Mouse (Mus musculus): ENCODE results near the gene Fermt2.

Gene Fermt2

DNA sequence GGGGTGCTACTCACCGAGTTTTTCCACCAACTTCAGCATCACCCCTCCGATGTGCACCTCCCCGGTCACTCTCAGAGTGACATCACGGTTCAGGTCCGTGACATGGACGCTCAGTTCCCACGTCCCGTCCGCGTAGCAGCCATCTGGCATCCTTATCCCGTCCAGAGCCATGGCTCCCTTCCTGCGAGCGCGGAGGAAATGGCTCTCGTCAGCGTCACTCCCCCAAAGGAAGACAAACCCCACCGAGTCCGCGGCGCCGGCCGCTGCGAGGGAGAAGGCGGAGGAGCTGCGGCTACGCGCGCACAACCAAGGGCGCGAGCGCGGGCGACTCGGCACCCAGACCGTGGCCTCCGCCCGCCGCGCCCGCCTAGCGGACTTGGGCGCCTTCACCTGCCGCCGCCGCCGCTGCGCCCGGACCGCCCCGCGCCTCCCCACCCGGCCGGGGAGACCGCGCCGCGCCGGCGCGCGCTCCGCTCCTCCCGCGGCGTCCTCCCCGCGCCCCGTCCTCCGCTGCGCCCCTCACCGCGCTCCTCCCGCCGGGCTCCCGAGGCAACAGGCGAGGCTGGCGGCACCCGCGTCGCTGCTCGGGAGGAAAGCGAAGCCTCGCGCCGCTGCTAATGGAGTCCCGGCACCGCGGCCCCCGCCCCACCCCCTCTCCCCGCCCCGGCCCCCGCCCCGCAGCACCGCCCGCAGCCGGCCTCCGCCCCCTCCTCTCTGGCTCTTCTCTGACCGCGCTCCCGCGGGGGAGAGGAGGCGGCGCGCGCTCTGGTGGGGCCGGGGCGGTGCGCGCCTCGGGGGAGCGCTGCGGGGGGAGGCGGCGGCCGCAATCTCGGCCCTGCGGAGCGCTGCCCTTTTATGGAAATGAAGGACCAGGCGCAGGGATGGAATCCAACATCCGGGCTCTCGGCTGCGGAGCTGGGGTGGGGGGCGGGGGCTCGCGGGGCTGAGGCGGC, at the start of gene Fermt2:
TSS of gene Fermt2 (minus strand) at position 708 of the 953 bp plus-strand sequence.
- in situ Hi-C loops (cut with MboI; ENCODE audit: unreplicated experiment in 2 of 2) = no loop called here

DNA sequence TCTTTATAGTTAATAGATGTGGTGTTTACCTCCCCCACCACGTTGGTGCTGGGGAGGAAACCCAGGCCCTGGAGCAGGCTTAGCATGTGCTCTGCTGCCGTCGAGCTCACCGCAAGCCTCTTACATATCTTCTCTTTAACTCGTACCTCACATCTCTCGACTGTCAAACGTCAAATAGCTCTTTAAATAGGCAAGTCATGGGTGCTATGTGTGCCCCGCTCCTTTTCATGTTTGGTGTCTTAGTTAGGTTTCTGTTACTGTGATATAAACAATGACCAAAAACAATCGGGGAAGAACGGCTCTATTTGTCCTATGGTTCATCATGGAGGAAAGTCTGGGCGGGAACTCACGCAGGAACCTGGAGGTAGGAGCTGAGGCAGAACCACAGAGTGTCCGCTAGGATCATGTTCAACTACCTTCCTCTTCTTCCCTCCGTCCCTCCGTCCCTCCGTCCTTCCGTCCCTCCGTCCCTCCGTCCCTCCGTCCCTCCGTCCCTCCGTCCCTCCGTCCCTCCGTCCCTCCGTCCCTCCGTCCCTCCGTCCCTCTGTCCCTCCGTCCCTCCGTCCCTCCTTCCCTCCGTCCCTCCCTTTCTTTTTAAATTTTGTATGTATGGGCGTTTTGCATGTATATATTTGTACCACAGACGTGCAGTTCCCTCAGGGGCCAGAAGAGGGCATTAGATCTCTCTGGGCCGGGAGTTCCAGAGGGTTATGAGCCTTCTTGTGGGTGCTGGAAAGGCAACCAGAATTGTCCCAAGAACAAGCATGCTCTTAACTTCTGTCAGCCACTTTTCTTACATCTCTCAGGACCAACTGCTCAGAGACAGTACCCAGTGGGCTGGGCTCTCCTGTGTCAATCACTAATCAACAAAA, 36.4 kb upstream of the Fermt2 start:
- in situ Hi-C loops (cut with MboI; ENCODE audit: unreplicated experiment in 2 of 2) = loop anchor here (5.0 to 10.0 kb wide), 4 partner anchors 126 to 1156 kb away; no protein-coding TSS in a partner anchor

DNA sequence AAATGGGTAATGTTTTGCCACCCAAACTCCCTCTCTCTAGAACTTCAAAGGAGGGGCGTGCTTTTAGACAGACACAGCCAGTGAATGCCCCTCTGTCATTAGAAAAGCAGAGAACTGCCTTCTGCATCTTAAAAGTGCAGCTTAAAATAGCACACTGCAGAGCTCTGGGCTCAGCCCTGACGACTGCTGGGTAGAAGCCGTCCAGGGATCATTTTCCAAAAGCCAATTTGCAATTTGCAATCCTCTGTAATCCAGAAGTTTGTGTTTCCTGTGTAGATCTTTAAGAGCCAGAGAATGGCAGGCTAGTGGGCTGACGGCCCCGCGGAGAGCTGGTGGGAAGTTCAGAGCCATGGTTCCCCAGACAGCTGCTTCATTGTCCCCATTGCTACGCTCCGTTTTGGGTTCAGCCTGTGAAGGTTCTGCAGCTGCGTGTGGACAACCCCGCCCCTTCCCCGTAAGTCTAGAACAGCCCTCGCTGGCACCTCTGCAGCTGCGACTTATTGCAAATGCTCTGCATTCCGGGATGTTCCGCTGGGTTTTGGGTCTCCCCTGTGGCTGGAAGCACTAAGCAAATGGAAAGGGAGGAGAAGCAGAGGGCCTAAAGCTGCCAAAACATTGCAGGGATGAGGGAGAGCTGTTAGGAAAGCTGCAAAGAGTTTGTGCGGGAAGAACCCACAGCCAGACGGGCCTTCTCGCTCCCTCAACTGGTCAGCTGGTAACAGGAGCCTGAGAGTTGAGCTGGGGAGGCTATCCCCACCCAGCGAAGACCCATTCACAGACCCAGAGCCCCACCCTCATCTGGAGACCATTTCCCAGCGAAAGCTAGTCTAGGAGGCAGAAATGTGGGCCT, 35.5 kb upstream of the Fermt2 start:
- in situ Hi-C loops (cut with MboI; ENCODE audit: unreplicated experiment in 2 of 2) = loop anchor here (5.0 to 10.0 kb wide), 4 partner anchors 127 to 1157 kb away; no protein-coding TSS in a partner anchor

DNA sequence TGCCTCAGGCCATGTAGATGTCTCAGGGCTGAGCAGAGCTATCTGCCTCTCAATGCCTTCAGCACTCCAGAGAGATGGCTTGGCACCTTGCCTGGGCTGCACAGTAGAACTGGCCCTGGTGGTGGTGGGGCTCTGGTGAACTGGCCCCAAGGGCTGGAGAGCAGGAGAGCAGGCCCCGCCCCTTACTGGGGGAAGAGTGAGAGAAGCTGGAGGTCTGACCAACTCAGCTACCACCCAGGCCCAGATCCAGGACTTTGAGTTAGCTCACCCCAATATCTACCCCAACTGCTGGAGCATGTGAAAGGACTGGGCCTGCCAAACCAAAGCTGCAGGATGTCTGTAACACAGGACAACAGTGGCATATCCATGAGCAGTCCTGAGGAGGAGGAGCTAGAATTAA, 33.7 kb upstream of the Fermt2 start:
- in situ Hi-C loops (cut with MboI; ENCODE audit: unreplicated experiment in 2 of 2) = loop anchor here (5.0 to 10.0 kb wide), 3 partner anchors 129 to 1159 kb away; no protein-coding TSS in a partner anchor

DNA sequence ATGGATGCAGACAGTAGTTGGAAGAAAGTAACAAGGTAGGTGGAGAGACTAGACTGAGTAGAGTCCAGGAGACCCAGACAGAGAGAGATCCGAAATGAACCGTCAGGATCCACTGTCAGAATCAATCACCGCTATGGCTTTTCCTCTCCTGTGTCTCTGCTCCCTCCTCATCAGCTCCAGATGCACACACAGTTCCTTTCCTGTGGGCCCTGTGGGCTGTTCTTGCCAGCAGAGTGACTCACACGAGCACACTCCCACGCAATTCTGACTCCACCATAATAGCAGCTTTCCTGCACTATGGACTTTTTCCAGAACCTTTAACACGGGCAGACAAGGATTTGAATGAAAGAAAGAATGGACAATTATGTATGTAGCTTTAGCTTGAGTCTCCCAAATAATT, 31.8 kb upstream of the Fermt2 start:
- in situ Hi-C loops (cut with MboI; ENCODE audit: unreplicated experiment in 2 of 2) = loop anchor here (5.0 to 10.0 kb wide), 3 partner anchors 131 to 1161 kb away; no protein-coding TSS in a partner anchor

DNA sequence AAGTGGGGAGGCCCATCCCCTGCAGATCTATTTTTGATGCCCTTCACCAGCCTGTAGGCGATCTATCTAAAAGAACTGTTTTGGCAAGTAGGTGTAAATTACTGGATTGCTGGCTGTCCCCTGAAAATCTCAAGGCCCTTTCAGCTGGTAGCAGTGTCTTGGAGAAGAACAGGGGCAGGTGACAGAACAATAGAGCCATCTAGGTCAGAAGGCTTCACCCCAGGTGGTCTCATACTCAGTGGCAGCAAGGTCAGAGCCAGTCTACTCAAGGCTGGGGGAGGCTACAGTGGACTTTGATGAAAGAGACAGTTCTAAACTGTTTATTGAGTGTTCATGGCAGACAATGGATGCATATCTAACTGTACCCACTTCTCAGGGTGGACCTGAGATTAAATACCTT, 29.1 kb upstream of the Fermt2 start:
- in situ Hi-C loops (cut with MboI; ENCODE audit: unreplicated experiment in 2 of 2) = no loop called here

DNA sequence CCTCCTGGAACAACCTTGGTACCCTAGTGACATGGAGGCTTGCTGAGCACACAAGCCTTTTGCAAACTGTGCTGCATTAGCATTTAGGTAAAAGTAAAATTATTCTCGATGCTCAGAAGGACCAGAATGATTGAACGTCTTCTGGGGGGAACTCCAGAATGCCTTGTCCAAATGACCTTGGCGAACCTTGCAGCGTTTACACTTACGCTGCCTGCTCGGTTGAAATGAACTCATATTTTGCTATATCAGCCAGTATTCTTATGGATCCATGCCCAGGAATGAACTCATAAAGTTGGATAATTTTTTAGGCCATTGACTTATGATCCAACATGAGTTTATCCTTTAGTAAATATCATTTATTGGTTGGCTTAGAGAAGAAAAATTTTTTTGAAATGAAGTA, 24.4 kb upstream of the Fermt2 start:
- in situ Hi-C loops (cut with MboI; ENCODE audit: unreplicated experiment in 2 of 2) = no loop called here

DNA sequence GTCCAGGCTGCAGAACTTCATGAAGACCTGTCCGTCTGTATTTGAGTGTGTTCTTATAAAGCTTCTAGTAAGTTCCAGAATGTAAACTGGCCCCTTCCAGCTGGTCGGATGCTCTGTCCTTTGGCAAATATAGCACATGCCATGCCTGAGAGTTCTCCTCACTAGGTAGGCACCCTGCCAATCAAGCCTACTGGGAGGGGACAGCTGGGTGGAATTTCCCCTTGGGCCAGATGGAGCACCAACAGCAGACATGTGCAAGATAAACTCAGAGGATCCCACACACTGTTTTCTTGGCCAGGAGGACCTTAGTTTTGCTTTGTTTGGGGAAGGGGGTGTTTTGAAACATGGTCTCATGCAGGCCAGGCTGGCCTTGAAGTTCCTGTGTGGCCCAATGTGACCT, 23.9 kb upstream of the Fermt2 start:
- in situ Hi-C loops (cut with MboI; ENCODE audit: unreplicated experiment in 2 of 2) = no loop called here

DNA sequence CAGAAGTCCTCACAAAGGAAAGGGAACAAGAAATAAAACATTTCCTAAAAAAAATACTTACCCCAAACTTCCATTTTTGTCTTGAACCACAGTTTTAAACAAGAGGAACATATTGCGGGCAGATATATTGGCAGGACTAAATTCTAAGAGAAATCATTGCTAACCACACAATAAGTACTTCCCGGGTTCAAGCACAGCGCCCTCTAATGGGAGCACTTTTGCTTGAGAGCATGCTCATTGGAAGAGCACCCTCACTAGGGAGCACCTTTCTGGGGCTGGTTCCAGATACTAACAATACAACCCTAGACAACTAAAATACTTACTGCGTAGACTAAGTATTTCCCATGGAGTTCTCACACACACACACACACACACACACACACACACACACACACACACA, 22.5 kb upstream of the Fermt2 start:
- in situ Hi-C loops (cut with MboI; ENCODE audit: unreplicated experiment in 2 of 2) = no loop called here

DNA sequence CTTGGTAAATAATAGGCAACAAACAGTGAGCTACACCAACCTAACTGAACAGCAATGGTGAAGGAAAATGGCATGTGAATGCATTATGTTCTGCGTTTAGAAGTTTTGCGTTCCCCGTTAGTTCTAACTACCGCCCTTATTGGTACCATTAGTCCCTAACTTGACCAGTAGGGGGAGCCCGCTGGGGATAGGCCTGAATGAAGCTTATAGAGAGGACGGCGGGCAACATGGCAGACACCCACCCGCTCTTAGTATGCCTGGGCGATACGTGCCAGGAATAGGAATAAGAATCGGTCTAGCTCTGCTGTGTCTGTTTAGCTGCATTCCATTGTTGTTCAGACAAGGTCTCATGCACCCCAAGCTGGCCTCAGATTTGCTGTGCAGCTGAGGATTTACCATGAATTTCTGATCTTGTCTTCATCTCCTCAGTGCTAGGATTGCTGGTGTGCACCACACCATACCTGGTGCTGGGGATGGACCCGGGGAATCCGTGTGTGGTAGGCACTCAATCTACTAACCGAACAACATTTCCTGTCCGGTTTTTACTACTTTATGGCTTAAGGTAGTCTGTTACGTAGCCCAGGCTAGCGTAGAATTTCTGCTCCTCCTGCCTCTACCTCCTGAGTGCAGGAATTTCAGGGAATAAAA, 21.3 kb upstream of the Fermt2 start:
- in situ Hi-C loops (cut with MboI; ENCODE audit: unreplicated experiment in 2 of 2) = no loop called here

DNA sequence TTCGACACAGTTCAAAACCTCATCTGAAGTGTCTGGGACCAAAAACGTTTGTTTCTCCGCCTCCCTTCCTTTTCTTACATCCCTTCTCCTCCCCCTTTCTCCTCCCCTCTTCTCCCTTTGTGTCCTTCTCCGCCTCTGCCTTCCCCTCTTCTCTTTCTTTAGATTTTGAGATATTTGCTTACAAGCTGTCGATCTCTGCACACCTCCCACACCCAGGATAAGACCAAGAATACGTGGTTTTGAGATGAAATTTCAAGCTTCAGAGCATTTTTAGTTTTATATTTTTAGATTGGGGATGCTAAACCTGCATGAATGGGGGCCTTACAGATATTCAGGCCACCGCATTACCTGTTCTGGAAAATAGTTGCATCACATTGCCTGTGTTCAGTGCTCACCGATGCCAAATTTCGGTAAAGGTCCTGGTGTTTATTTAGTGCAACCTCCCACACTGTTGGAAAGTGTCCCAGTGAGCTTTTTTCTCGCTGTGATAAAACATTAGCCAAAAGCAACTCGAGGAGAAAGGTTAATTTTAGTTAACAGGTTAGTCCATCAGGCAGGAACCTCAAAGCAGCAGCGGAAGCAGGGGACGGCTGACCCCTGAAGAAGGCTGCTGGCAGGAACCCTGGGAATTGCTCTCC, 20.2 kb upstream of the Fermt2 start:
- in situ Hi-C loops (cut with MboI; ENCODE audit: unreplicated experiment in 2 of 2) = no loop called here

DNA sequence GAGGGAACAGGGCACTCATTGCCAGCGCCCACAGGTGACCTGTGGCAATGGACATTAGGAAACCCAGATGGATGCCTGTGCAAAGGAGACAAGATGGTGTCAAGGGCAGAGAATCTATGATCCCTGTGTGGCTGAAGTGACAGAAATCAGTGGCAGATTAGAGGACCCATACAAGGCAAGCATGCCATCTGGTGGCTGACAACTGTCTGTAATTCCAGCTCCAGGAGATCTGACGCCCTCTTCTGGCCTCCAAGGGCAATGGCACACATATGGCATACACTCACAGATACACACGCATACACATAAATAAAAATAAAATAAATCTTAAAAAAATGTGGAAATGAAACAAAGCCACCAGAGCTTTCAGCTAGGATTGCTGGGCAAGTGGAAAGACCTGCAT, 18.2 kb upstream of the Fermt2 start:
- in situ Hi-C loops (cut with MboI; ENCODE audit: unreplicated experiment in 2 of 2) = no loop called here

DNA sequence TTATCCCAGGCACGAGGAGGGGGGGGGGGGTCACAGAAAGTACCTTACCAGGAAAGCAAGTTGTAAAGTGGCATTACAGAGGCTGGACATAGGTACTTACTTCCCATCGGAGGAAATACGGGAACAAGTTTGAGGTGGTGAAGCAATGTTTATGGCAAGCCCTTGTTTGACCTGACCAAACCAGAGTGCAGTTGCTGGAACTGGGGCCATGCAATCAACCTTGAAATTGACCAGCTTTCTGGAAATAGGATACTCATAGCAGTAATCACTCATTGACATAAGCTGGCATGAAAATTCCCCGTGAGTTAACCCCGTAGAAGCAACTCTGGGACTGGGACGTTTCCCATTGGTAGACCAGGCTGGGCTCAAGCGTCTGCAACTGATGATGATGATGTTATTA, 15.0 kb upstream of the Fermt2 start:
- in situ Hi-C loops (cut with MboI; ENCODE audit: unreplicated experiment in 2 of 2) = no loop called here

DNA sequence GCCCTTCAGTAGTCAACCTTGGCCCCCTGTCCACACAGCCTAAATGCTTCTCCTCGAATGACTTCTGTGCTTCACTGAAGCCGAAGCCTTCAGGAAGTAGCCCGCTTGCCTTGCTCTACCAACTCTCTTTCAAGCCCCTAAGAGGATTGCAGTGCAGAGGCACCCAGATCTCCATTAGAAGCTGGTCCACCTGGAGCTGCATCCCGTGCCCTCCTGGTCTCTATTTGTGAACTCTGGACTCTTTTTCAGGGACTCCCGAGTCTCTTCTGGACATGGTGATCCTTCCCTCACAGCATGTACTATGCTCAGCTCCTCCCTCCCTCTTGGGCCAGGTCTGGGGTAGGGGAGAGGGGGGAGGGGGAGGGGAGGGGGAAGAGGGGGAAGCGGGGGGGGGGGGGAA, 14.1 kb upstream of the Fermt2 start:
- in situ Hi-C loops (cut with MboI; ENCODE audit: unreplicated experiment in 2 of 2) = no loop called here

DNA sequence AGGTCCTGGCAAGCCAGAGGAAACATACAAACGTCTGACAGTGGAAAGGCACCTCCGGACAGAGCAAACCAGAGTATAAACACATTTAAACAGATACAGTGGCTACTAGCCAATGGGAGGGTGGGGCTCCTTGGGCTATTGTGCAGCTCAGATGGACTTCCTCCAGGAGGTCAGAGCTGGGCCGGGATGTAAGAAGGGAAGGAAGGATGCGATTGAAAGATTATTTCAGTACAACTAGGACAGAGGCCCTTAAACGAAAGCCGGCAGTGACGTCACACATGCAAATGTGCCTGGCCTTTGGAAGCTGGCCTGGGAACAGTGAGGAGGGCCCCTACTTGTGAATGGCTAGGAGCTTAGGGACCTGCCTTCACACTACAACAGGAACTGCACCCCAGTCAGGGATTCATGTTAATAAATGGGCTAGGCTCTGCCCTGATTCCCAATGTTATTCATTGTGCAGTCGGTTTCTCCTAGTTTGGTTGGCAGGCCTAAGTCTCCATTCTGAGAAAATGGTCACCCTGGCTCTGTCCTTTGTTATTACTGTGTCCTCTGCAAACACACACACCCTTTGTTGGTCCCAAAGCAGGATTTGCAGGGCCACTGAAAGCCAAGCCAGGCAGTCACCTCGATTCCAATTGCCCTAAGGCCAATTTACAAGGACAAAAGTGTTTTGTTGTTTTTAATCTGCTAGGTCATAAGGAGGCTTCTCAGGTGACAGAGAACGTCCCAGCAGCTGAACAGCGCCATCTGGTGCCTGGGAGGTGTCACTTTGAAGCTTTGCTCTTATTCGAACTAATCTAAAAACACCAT, 9.9 kb upstream of the Fermt2 start:
- in situ Hi-C loops (cut with MboI; ENCODE audit: unreplicated experiment in 2 of 2) = no loop called here

DNA sequence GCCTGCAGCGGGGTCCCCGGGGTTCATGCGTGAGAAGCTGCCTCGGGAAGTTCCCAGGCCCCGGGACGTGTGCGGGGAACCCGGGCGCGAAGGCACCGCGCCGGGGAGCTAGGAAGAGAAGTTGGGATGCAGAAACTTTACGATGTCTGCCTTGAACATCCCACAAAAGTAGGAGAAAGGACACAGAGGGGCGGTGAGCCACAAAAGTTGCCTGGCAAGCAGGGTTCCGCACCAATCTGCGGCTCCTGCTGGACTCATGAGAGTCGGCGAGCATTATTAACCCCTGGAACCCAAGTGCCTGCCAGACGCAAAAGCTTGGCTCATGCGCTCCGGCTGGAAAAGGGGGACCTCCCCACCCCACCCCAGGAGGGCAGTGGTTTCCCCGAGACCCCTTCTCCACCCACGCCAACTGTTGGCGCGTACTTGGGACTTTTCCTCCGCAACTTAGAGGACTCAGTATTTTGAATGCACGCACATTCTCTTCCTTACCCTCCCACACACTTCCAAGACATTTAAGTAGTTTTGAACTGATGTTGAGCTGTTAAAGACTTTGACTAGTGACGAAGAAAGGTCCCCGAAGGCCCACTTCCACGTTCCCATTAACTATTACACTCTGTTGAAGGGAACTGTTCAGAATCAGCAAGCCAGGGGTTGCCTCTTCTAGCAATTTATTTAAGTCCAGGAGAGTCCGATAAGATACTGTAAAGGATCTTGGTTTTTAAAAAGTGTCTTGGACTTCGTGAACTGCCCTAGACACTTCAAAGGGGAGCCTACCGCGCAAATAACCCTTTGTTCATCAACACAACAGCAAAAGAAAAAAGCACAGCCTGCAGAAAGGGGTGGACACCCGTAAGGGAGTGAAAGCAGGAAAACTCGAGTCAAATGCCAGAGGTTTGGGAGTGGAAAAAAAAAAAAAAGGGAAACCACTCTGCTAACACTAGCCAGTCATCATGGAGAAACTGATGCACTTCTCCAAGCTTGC, 737 bp upstream of the Fermt2 start:
- in situ Hi-C loops (cut with MboI; ENCODE audit: unreplicated experiment in 2 of 2) = no loop called here

DNA sequence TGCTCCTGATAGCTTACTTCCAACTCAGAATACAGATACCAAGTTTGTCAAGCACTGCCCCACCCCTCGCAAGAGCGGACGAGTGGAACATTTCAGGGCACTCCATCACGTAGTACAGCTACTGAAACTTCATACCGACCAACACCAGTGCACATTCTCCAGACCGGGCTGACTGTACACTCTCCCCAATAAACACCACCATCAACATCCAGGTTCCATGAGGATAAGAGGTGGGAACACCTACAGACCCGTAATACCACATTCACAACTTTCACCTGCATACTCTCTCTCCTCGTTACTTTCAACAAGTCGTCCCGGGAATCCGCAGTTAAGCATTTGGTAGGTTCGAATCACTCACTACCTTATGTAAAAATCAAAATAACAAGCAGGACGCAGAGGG, 1.1 kb downstream of the Fermt2 start:
- in situ Hi-C loops (cut with MboI; ENCODE audit: unreplicated experiment in 2 of 2) = no loop called here

All from v-Abl transformed pro-B cells (cell line).